Mouse (Mus musculus) brain, adult 10 weeks (tissue): ENCODE results near the gene Prss32. TPM values are rescaled to one million over a fixed set of nuclear protein-coding genes. Genes with fewer than 3 reads are reported as not detected.

Experiments used
- polyA plus RNA-seq: library from polyadenylated mRNA; stranded (reverse); fragments of 350-450 nt; fragmentation: Illumina TruSeq; extraction: RNeasy Lipid Tissue Mini Kit (QIAGEN cat#74804); gene quantifications from one replicate; pipeline ENCODE4 v1.2.3, GENCODE M21; 2015; ENCODE audit warnings: low read depth, low replicate concordance

The Prss32 gene
- not detected for polyA plus RNA-seq

GRCm38 (mm10) chr17:23843812-23844273 is at the start of gene Prss32, which contains the start of gene Prss41:
Gene Prss32 (plus strand): TSS chr17:23843855.
Gene Prss41 (minus strand): TSS chr17:23844172.

GRCm38 (mm10) chr17:23829064-23829619 is 14.5 kb upstream of the Prss32 start, which contains the start of gene Elob:
Gene Elob (minus strand): TSS chr17:23829136.

GRCm38 (mm10) chr17:23836006-23836575 is 7.6 kb upstream of the Prss32 start, which contains the start of gene Prss33:
Gene Prss33 (minus strand): TSS chr17:23836056.

GRCm38 (mm10) chr17:23867756-23868155 is 24.1 kb downstream of the Prss32 start, which contains the start of gene Prss21:
Gene Prss21 (plus strand): TSS chr17:23868056.

GRCm38 (mm10) chr17:23880576-23880975 is 36.9 kb downstream of the Prss32 start, which contains the start of the genes Dcpp1 and Dcpp2:
Gene Dcpp1 (plus strand): TSS chr17:23880876.
Gene Dcpp2 (plus strand): TSS chr17:23880880.

Other genes starting within 250 kb of the Prss32 start
- gene Zfp13, start 244.4 kb upstream of the Prss32 start, polyA plus RNA-seq: 18.1 TPM
- gene Zscan10, start 243.0 kb upstream of the Prss32 start, polyA plus RNA-seq: not detected
- 0.24 TPM for gene Mmp25, start 198.6 kb upstream of the Prss32 start, polyA plus RNA-seq
- gene Bicdl2, start 183.3 kb upstream of the Prss32 start, polyA plus RNA-seq: not detected
- gene Hcfc1r1, start 170.3 kb upstream of the Prss32 start, polyA plus RNA-seq: 211 TPM
- gene Thoc6, start 170.0 kb upstream of the Prss32 start, polyA plus RNA-seq: 9.6 TPM
- gene Tnfrsf12a, start 166.4 kb upstream of the Prss32 start, polyA plus RNA-seq: 14.9 TPM
- not detected for gene Cldn6, start 164.6 kb upstream of the Prss32 start, polyA plus RNA-seq
- gene Cldn9, start 159.8 kb upstream of the Prss32 start, polyA plus RNA-seq: 0.31 TPM
- 0.39 TPM for gene 1520401A03Rik, start 121.1 kb upstream of the Prss32 start, polyA plus RNA-seq
- gene Pkmyt1, start 117.5 kb upstream of the Prss32 start, polyA plus RNA-seq: 5.1 TPM
- 53.5 TPM for gene Paqr4, start 103.0 kb upstream of the Prss32 start, polyA plus RNA-seq
- gene Kremen2, start 98.0 kb upstream of the Prss32 start, polyA plus RNA-seq: 0.97 TPM
- gene Flywch1, start 72.3 kb upstream of the Prss32 start, polyA plus RNA-seq: 321 TPM
- 29.3 TPM for gene Flywch2, start 57.8 kb upstream of the Prss32 start, polyA plus RNA-seq
- gene Srrm2, start 53.3 kb upstream of the Prss32 start, polyA plus RNA-seq: 295 TPM
- 700 TPM for gene Elob, start 14.7 kb upstream of the Prss32 start, polyA plus RNA-seq
- gene Prss33, start 7.8 kb upstream of the Prss32 start, polyA plus RNA-seq: not detected
- 0.42 TPM for gene Prss41, start 317 bp downstream of the Prss32 start, polyA plus RNA-seq
- not detected for gene Prss21, start 24.2 kb downstream of the Prss32 start, polyA plus RNA-seq
- gene Dcpp1, start 37.0 kb downstream of the Prss32 start, polyA plus RNA-seq: not detected
- not detected for gene Dcpp2, start 37.0 kb downstream of the Prss32 start, polyA plus RNA-seq
- gene Dcpp3, start 73.6 kb downstream of the Prss32 start, polyA plus RNA-seq: not detected
- not detected for gene Sbp, start 97.8 kb downstream of the Prss32 start, polyA plus RNA-seq
- gene Sbpl, start 111.4 kb downstream of the Prss32 start, polyA plus RNA-seq: not detected
- not detected for gene Prss30, start 136.7 kb downstream of the Prss32 start, polyA plus RNA-seq
- gene Prss22, start 154.2 kb downstream of the Prss32 start, polyA plus RNA-seq: 1.8 TPM
- gene Prss27, start 194.3 kb downstream of the Prss32 start, polyA plus RNA-seq: not detected
- 22.9 TPM for gene Kctd5, start 229.6 kb downstream of the Prss32 start, polyA plus RNA-seq